Mouse (Mus musculus) layer of hippocampus, postnatal 25 days (tissue): ENCODE measurements around the gene Mns1. TPM values are rescaled to one million over a fixed set of nuclear protein-coding genes. Genes with fewer than 3 reads are reported as not detected.

Source experiments
- DNase-seq, 2 experiments: peaks; one replicate each; pipeline ENCODE4 v3.0.0; 2022; ENCODE audit warnings: mixed read lengths in 2 of 2, low spot score in 1 of 2; ENCODE audit errors: extremely low spot score in 1 of 2
- microRNA-seq, 2 experiments: library from miRNA; unstranded; fragments of <30 nt; microRNA quantifications; one replicate each; pipeline ENCODE4 v1.2.0; 2021
- total RNA-seq, 2 experiments: library from RNA; stranded (reverse); gene quantifications; 2 replicates each; pipeline ENCODE4 v1.2.3; 2021

Gene Mns1
- total RNA-seq, 2 experiments from 2014 or later, result 0.73 to 1.0 TPM

- DNase-seq, result no peak
Measured at GRCm38 (mm10) chr9:72467551-72468407, 30.0 kb downstream of the Mns1 start.

GRCm38 (mm10) chr9:72468616-72469015 lies 30.8 kb downstream of the Mns1 start:
- no peak for DNase-seq

- DNase-seq, result no peak
Measured at GRCm38 (mm10) chr9:72469851-72470250, 32.0 kb downstream of the Mns1 start.

- peak; percentile 27 to 55 for DNase-seq
Measured at GRCm38 (mm10) chr9:72475511-72475910, 37.7 kb downstream of the Mns1 start.

- DNase-seq, result no peak
Measured at GRCm38 (mm10) chr9:72477306-72477705, 39.5 kb downstream of the Mns1 start.

GRCm38 (mm10) chr9:72479276-72479675 lies 41.5 kb downstream of the Mns1 start:
- no peak for DNase-seq

GRCm38 (mm10) chr9:72488523-72488922 lies 50.7 kb downstream of the Mns1 start:
- no peak for DNase-seq

- DNase-seq, result no peak
Measured at GRCm38 (mm10) chr9:72489131-72489530, 51.3 kb downstream of the Mns1 start.

GRCm38 (mm10) chr9:72491559-72492193 lies 53.9 kb downstream of the Mns1 start:
- DNase-seq, result peak; percentile 71 to 74

- DNase-seq, result no peak
Measured at GRCm38 (mm10) chr9:72492194-72492565, 54.4 kb downstream of the Mns1 start, which contains the start of gene Tex9. TSS of gene Tex9 (minus strand) at chr9:72492212.

GRCm38 (mm10) chr9:72493465-72493864 lies 55.7 kb downstream of the Mns1 start:
- DNase-seq, result no peak

GRCm38 (mm10) chr9:72493984-72494685 lies 56.3 kb downstream of the Mns1 start:
- no peak for DNase-seq

- DNase-seq, result no peak
Measured at GRCm38 (mm10) chr9:72496691-72497090, 58.9 kb downstream of the Mns1 start.

- no peak for DNase-seq
Measured at GRCm38 (mm10) chr9:72497171-72497570, 59.4 kb downstream of the Mns1 start.

Small RNA genes lying within 50 kb of the gene (microRNA-seq; reads per million reads assigned to microRNA genes)
- gene Gm28010, result 0 reads per million in 2 experiments

Other genes starting within 250 kb of the Mns1 start
- gene Zfp280d, start 163.2 kb upstream of the Mns1 start, total RNA-seq, result 10 to 100 TPM; 42.3 to 54.1 TPM
- gene Tex9, start 54.2 kb downstream of the Mns1 start, total RNA-seq, result 1 to 10 TPM; 5.8 to 7.5 TPM
- gene Rfx7, start 94.2 kb downstream of the Mns1 start, total RNA-seq, result 10 to 100 TPM; 20.2 to 24.8 TPM
- 100 to 1,000 TPM; 297 to 304 TPM for gene Nedd4, start 224.3 kb downstream of the Mns1 start, total RNA-seq